Mouse (Mus musculus) ES-E14 (cell line): Measurements from ENCODE around the gene Hao2. TPM values are rescaled to one million over a fixed set of nuclear protein-coding genes. Genes with fewer than 3 reads are reported as not detected.

Source experiments
- DNase-seq: peaks from one replicate; pipeline ENCODE4 v3.0.0-alpha.2; 2013; ENCODE audit warnings: low read depth, low spot score
- H3K27ac ChIP-seq: 2 replicates; pipeline ENCODE4 v1.5.1; 2012; ENCODE audit warnings: low read depth, mild to moderate bottlenecking, low read length, moderate library complexity, mixed read lengths; ENCODE audit not compliant: poor library complexity, insufficient read depth, severe bottlenecking
- H3K36me3 ChIP-seq: 2 replicates; pipeline ENCODE4 v1.6.1; 2012; ENCODE audit warnings: mild to moderate bottlenecking, low read length, moderate library complexity, mixed read lengths; ENCODE audit not compliant: control insufficient read depth, poor library complexity, insufficient read depth, severe bottlenecking
- H3K4me1 ChIP-seq, 2 experiments: fragments of 150-350 bp in 1 of 2; sonication (generic) in 1 of 2; 2 replicates each; pipeline ENCODE4 v1.6.1; 2012; ENCODE audit warnings: low read length in 2 of 2, mild to moderate bottlenecking in 1 of 2, mixed read lengths in 1 of 2; ENCODE audit not compliant: control insufficient read depth in 2 of 2, insufficient read depth in 2 of 2, poor library complexity in 1 of 2
- H3K4me3 ChIP-seq, 2 experiments: fragments of 150-350 bp in 1 of 2; sonication (generic) in 1 of 2; 2 replicates each; pipeline ENCODE4 v1.5.1; 2012; ENCODE audit warnings: low read length in 2 of 2, low read depth in 1 of 2, mild to moderate bottlenecking in 1 of 2, mixed read lengths in 1 of 2; ENCODE audit not compliant: insufficient read depth in 1 of 2, poor library complexity in 1 of 2, severe bottlenecking in 1 of 2
- H3K9ac ChIP-seq: 2 replicates; pipeline ENCODE4 v1.6.1; 2012; ENCODE audit warnings: low read depth, mild to moderate bottlenecking, low read length, mixed read lengths; ENCODE audit not compliant: poor library complexity, insufficient read depth, severe bottlenecking
- H3K9me3 ChIP-seq: fragments of 150-350 bp; sonication (generic); 2 replicates; pipeline ENCODE4 v1.6.1; 2012; ENCODE audit warnings: low read depth, mild to moderate bottlenecking, low read length; ENCODE audit not compliant: control insufficient read depth, insufficient read depth
- CHD2 ChIP-seq: IDR thresholded peaks from 2 replicates; pipeline ENCODE4 v1.6.1; 2014; ENCODE audit warnings: mild to moderate bottlenecking, low read depth, low read length, inconsistent platforms
- HCFC1 ChIP-seq: IDR thresholded peaks from 2 replicates; pipeline ENCODE4 v1.6.1; 2012; ENCODE audit warnings: low read length, inconsistent platforms, borderline replicate concordance; ENCODE audit not compliant: insufficient read depth
- MAFK ChIP-seq: IDR thresholded peaks from 2 replicates; pipeline ENCODE4 v1.6.1; 2014; ENCODE audit warnings: mild to moderate bottlenecking, low read depth, low read length, inconsistent platforms; ENCODE audit not compliant: insufficient read depth
- ZC3H11A ChIP-seq: IDR thresholded peaks from 2 replicates; pipeline ENCODE4 v1.6.1; 2012; ENCODE audit warnings: low read depth, mild to moderate bottlenecking, inconsistent platforms, low read length, borderline replicate concordance
- ZNF384 ChIP-seq: IDR thresholded peaks from 2 replicates; pipeline ENCODE4 v1.6.1; 2012; ENCODE audit warnings: low read depth, low read length, inconsistent platforms
- in situ Hi-C, 2 experiments: fragments of 600-800 bp; cut with MboI; formaldehyde crosslinking; loops; one replicate each; pipeline ENCODE4 v1.15.1; 2025; ENCODE audit warnings: low sequenced_read_pairs in 2 of 2, inconsistent platforms in 1 of 2; ENCODE audit not compliant: unreplicated experiment in 2 of 2
- total RNA-seq: library from RNA; depleted of rRNA; stranded (reverse); fragments of 300-350 nt; gene quantifications from 2 replicates; pipeline ENCODE4 v1.2.3, GENCODE M21; 2012

The Hao2 gene
- total RNA-seq, 1 experiment: not detected

GRCm38 (mm10) chr3:98934601-98935000, 41.6 kb upstream of the Hao2 start:
- DNase-seq: no peak
- H3K4me3 ChIP-seq: no peak overlapping the region
- no peaks in the 10 kb centered on the region for H3K4me1 ChIP-seq
- no peak overlapping the region for H3K27ac ChIP-seq
- H3K9ac ChIP-seq: no peak overlapping the region
- in situ Hi-C loops: no loop called here
- no peaks in the 10 kb centered on the region for H3K36me3 ChIP-seq
- TF ChIP-seq CHD2: no peak
- TF ChIP-seq ZC3H11A: no peak
- no peak for TF ChIP-seq MAFK
- TF ChIP-seq ZNF384: no peak
- H3K9me3 ChIP-seq: no peaks in the 10 kb centered on the region

- TF ChIP-seq ZNF384: no peak
- no peak for TF ChIP-seq ZC3H11A
- TF ChIP-seq CHD2: no peak
- H3K9me3 ChIP-seq: no peaks in the 10 kb centered on the region
- H3K4me1 ChIP-seq: no peaks in the 10 kb centered on the region
- DNase-seq: no peak
- H3K36me3 ChIP-seq: no peaks in the 10 kb centered on the region
- no peak overlapping the region for H3K9ac ChIP-seq
- H3K4me3 ChIP-seq: no peak overlapping the region
- in situ Hi-C loops: no loop called here
- no peak overlapping the region for H3K27ac ChIP-seq
Measured at GRCm38 (mm10) chr3:98934041-98934440, 41.0 kb upstream of the Hao2 start.

DNA sequence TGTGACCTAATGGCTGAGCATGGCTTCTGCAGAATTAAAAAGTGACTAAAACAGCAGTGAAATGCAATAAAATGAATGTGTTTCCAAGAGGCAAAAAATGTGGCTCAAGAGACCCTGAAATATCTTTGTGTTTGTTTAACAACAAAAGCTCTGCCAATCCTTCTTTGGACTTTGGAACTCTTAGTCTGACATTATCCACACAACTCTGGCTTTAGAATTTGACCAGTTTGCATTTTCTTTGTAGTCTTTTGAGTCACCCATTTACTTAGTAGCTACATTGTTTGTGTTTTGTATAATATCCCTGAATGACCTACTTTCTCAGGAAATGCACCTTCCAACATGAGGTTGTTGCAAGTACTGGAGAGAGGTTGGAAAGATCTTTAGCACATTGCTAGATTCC, 39.4 kb upstream of the Hao2 start:
- DNase-seq: no peak
- H3K36me3 ChIP-seq: no peaks in the 10 kb centered on the region
- in situ Hi-C loops: no loop called here

GRCm38 (mm10) chr3:98931836-98932235, 38.8 kb upstream of the Hao2 start:
- no peak overlapping the region for H3K4me3 ChIP-seq
- H3K4me1 ChIP-seq: no peaks in the 10 kb centered on the region
- no peaks in the 10 kb centered on the region for H3K9me3 ChIP-seq
- H3K27ac ChIP-seq: no peak overlapping the region
- H3K36me3 ChIP-seq: no peaks in the 10 kb centered on the region
- DNase-seq: no peak
- in situ Hi-C loops: no loop called here
- H3K9ac ChIP-seq: no peak overlapping the region
- no peak for TF ChIP-seq CHD2
- TF ChIP-seq MAFK: no peak
- TF ChIP-seq ZNF384: no peak
- no peak for TF ChIP-seq ZC3H11A
- no peak for TF ChIP-seq HCFC1

More for the DNA sequence above, 39.4 kb upstream of the Hao2 start:
- H3K4me1 ChIP-seq: no peaks in the 10 kb centered on the region
- H3K4me3 ChIP-seq: no peak overlapping the region
- no peak for TF ChIP-seq ZNF384
- no peak for TF ChIP-seq CHD2
- TF ChIP-seq HCFC1: no peak
- no peak for TF ChIP-seq ZC3H11A
- no peak for TF ChIP-seq MAFK
- no peaks in the 10 kb centered on the region for H3K9me3 ChIP-seq
- H3K9ac ChIP-seq: no peak overlapping the region
- H3K27ac ChIP-seq: no peak overlapping the region

DNA sequence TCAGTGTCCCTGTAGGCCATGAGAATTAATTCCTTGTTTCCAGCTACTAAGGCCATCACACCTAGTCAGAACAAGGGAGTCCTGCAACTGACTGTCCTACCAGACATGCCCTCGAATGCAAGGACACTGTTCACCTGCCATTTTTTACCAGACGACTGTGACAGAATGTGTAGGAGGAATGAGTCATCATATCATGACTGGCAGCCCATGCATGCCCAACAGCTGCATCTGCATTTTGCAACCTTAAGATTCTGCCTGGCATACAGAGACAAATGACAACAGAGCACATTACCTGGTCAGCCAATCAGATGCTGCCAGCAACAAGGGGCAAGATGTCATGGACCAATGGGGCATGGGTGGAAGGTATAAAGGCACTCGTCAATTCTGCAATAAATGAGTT, 27.4 kb upstream of the Hao2 start:
- in situ Hi-C loops: no loop called here
- no peaks in the 10 kb centered on the region for H3K4me1 ChIP-seq
- H3K4me3 ChIP-seq: no peak overlapping the region
- TF ChIP-seq ZNF384 (no peak), MAFK (no peak), CHD2 (no peak), ZC3H11A (no peak), HCFC1 (no peak)
- no peaks in the 10 kb centered on the region for H3K36me3 ChIP-seq
- H3K9ac ChIP-seq: no peak overlapping the region
- no peak for DNase-seq
- H3K27ac ChIP-seq: no peak overlapping the region
- H3K9me3 ChIP-seq: no peaks in the 10 kb centered on the region
